Mouse (Mus musculus): Measurements from ENCODE around the gene Zfp827. TPM values are rescaled to one million over a fixed set of nuclear protein-coding genes. Genes with fewer than 3 reads are reported as not detected.

Gene Zfp827
- polyA plus RNA-seq, 2 experiments = 15.1 to 35.2 TPM

GRCm38 (mm10) chr8:79198675-79199074, 170.4 kb downstream of the Zfp827 start:
- H3K4me3 ChIP-seq (replicated peaks; ENCODE audit: low read length) = no peak overlapping the region
- no peaks in the 10 kb centered on the region for H3K9me3 ChIP-seq (ENCODE audit: control insufficient read depth, low read length)
- H3K9ac ChIP-seq (ENCODE audit: low read depth, low read length, severe bottlenecking) = no peak overlapping the region
- H3K27ac ChIP-seq (replicated peaks; ENCODE audit: low read depth, low read length) = no peak overlapping the region
- no peaks in the 10 kb centered on the region for H3K36me3 ChIP-seq (ENCODE audit: control insufficient read depth, insufficient read depth, low read length)
- ATAC-seq (ENCODE audit: low FRiP score, low read depth) (no peak), DNase-seq (ENCODE audit: low spot score) (no peak)
- H3K4me2 ChIP-seq (replicated peaks; ENCODE audit: low read depth, low read length, severe bottlenecking) = no peak overlapping the region
- no peak for TF ChIP-seq POLR2A (IDR thresholded peaks at IDR 0.05; ENCODE audit: borderline replicate concordance, extremely low read depth, insufficient read depth, insufficient read length)
- H3K4me1 ChIP-seq (ENCODE audit: control insufficient read depth, insufficient read depth, low read length) = peaks cover 17% of the 10 kb centered on the region
- H3K27me3 ChIP-seq (ENCODE audit: control insufficient read depth, insufficient read depth, low read length) = no peaks in the 10 kb centered on the region
- WGBS = 86% methylated on average over 3 of the region's 3 CpGs

GRCm38 (mm10) chr8:79201446-79202147, 173.4 kb downstream of the Zfp827 start:
- DNase-seq (ENCODE audit: low spot score) = peak; percentile 35
- 46% methylated on average over 11 of the region's 11 CpGs for WGBS
- H3K4me2 ChIP-seq (replicated peaks; ENCODE audit: low read depth, low read length, severe bottlenecking) = 0 out of 2 replicates have a peak overlapping the region, but pooled peaks have one; percentile 25

GRCm38 (mm10) chr8:79206895-79207294, 178.7 kb downstream of the Zfp827 start:
- peak overlapping the region; percentile 98 for H3K27ac ChIP-seq (replicated peaks; ENCODE audit: low read depth, low read length)
- 48% methylated on average over 4 of the region's 4 CpGs for WGBS
- no peak for TF ChIP-seq POLR2A (IDR thresholded peaks at IDR 0.05; ENCODE audit: borderline replicate concordance, extremely low read depth, insufficient read depth, insufficient read length)
- no peaks in the 10 kb centered on the region for H3K9me3 ChIP-seq (ENCODE audit: control insufficient read depth, low read length)
- H3K4me1 ChIP-seq (ENCODE audit: control insufficient read depth, insufficient read depth, low read length) = peaks cover 47% of the 10 kb centered on the region
- ATAC-seq (ENCODE audit: low FRiP score, low read depth) (no peak), DNase-seq (ENCODE audit: low spot score) (peak; percentile 58)
- no peaks in the 10 kb centered on the region for H3K36me3 ChIP-seq (ENCODE audit: control insufficient read depth, insufficient read depth, low read length)
- no peak overlapping the region for H3K9ac ChIP-seq (ENCODE audit: low read depth, low read length, severe bottlenecking)
- H3K27me3 ChIP-seq (ENCODE audit: control insufficient read depth, insufficient read depth, low read length) = no peaks in the 10 kb centered on the region
- H3K4me3 ChIP-seq (replicated peaks; ENCODE audit: low read length) = no peak overlapping the region
- no peak overlapping the region for H3K4me2 ChIP-seq (replicated peaks; ENCODE audit: low read depth, low read length, severe bottlenecking)

More at GRCm38 (mm10) chr8:79201446-79202147, 173.4 kb downstream of the Zfp827 start:
- peaks cover 18% of the 10 kb centered on the region for H3K4me1 ChIP-seq (ENCODE audit: control insufficient read depth, insufficient read depth, low read length)
- no peak for ATAC-seq (ENCODE audit: low FRiP score, low read depth)
- peak overlapping the region; percentile 56 for H3K27ac ChIP-seq (replicated peaks; ENCODE audit: low read depth, low read length)
- no peak overlapping the region for H3K4me3 ChIP-seq (replicated peaks; ENCODE audit: low read length)
- no peak for TF ChIP-seq POLR2A (IDR thresholded peaks at IDR 0.05; ENCODE audit: borderline replicate concordance, extremely low read depth, insufficient read depth, insufficient read length)
- H3K36me3 ChIP-seq (ENCODE audit: control insufficient read depth, insufficient read depth, low read length) = no peaks in the 10 kb centered on the region
- H3K9me3 ChIP-seq (ENCODE audit: control insufficient read depth, low read length) = no peaks in the 10 kb centered on the region
- peak overlapping the region; percentile 21; the same call in 1 of the 2 replicates for H3K9ac ChIP-seq (ENCODE audit: low read depth, low read length, severe bottlenecking)
- no peaks in the 10 kb centered on the region for H3K27me3 ChIP-seq (ENCODE audit: control insufficient read depth, insufficient read depth, low read length)

- Histone ChIP-seq H3K4me2 (replicated peaks; ENCODE audit: low read depth, low read length, severe bottlenecking) (no peak overlapping the region; the same call in 1 of the 2 replicates), H3K27me3 (ENCODE audit: control insufficient read depth, insufficient read depth, low read length) (no peaks in the 10 kb centered on the region), H3K9me3 (ENCODE audit: control insufficient read depth, low read length) (no peaks in the 10 kb centered on the region), H3K27ac (replicated peaks; ENCODE audit: low read depth, low read length) (peak overlapping the region; percentile 98), H3K4me3 (replicated peaks; ENCODE audit: low read length) (no peak overlapping the region), H3K9ac (ENCODE audit: low read depth, low read length, severe bottlenecking) (no peak overlapping the region), H3K36me3 (ENCODE audit: control insufficient read depth, insufficient read depth, low read length) (no peaks in the 10 kb centered on the region), H3K4me1 (ENCODE audit: control insufficient read depth, insufficient read depth, low read length) (peaks cover 44% of the 10 kb centered on the region)
- ATAC-seq (ENCODE audit: low FRiP score, low read depth) (no peak), DNase-seq (ENCODE audit: low spot score) (no peak)
- TF ChIP-seq POLR2A (IDR thresholded peaks at IDR 0.05; ENCODE audit: borderline replicate concordance, extremely low read depth, insufficient read depth, insufficient read length) = no peak
- 17% methylated on average over 3 of the region's 3 CpGs for WGBS
Measured at GRCm38 (mm10) chr8:79208181-79208580, 179.9 kb downstream of the Zfp827 start.

- Histone ChIP-seq H3K27ac (replicated peaks; ENCODE audit: low read depth, low read length) (peak overlapping the region; percentile 98), H3K9ac (ENCODE audit: low read depth, low read length, severe bottlenecking) (peak overlapping the region; percentile 25; the same call in 1 of the 2 replicates), H3K4me3 (replicated peaks; ENCODE audit: low read length) (peak overlapping the region; percentile 22), H3K9me3 (ENCODE audit: control insufficient read depth, low read length) (no peaks in the 10 kb centered on the region), H3K27me3 (ENCODE audit: control insufficient read depth, insufficient read depth, low read length) (no peaks in the 10 kb centered on the region), H3K36me3 (ENCODE audit: control insufficient read depth, insufficient read depth, low read length) (no peaks in the 10 kb centered on the region), H3K4me1 (ENCODE audit: control insufficient read depth, insufficient read depth, low read length) (peaks cover 44% of the 10 kb centered on the region), H3K4me2 (replicated peaks; ENCODE audit: low read depth, low read length, severe bottlenecking) (peak overlapping the region; percentile 48)
- ATAC-seq (ENCODE audit: low FRiP score, low read depth) (peak; percentile 69), DNase-seq (ENCODE audit: low spot score) (peak; percentile 92)
- WGBS = 1% methylated on average over 15 of the region's 15 CpGs
- no peak for TF ChIP-seq POLR2A (IDR thresholded peaks at IDR 0.05; ENCODE audit: borderline replicate concordance, extremely low read depth, insufficient read depth, insufficient read length)
Measured at GRCm38 (mm10) chr8:79208691-79209640, 180.7 kb downstream of the Zfp827 start.

Data from limb, embryonic 14.5 days (tissue).